ENCODE assay signal across 25 mouse cellular contexts in the genomic region with DNA sequence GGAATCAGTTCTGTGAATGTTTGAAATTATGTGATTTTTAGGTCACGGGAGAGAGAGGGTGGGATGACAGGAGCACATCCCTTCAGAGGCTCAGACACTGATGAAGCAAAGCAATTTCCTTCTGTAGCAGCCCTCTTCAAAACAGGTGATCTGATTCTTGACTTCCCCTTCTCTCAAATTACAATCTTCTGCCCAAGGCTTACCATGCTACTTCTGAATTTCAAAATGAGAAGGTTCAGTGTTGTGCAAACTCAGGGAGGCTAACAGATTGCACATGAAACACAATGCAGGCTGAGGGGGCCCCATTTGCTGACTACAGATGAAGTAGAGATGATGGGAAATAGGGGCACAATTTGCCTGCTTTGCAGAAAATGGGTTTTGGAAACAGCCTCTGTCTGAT.
DNase-seq lines count a peak whose midpoint lies in the region; ATAC-seq lines count a peak whose summit lies in the region.
"Had no signal": no experiment of that assay in that cellular context is flagged by ENCODE, and none has a peak within 500 bp of the region (broad histone marks: within the 10 kb centered on the region; RNA-seq: fewer than 3 reads in every experiment).

No protein-coding gene starts in this region.

- no peaks in the 10 kb centered on the region for H3K9me3 ChIP-seq in heart, embryonic 11.5 days (replicated peaks; ENCODE audit: control insufficient read depth, low read length)
- no peaks in the 10 kb centered on the region for H3K9me3 ChIP-seq in kidney, embryonic 15.5 days (replicated peaks)
- no peaks in the 10 kb centered on the region for H3K9me3 ChIP-seq in embryonic facial prominence, embryonic 11.5 days (replicated peaks; ENCODE audit: control insufficient read depth, low read length)
- H3K9me3 ChIP-seq: embryonic facial prominence, embryonic 12.5 days; forebrain, embryonic 13.5 days; forebrain, embryonic 15.5 days had no signal

- no peak overlapping the region for H3K9ac ChIP-seq in heart, embryonic 11.5 days (ENCODE audit: low read depth, low read length)
- H3K9ac ChIP-seq in kidney, embryonic 15.5 days: no peak overlapping the region
- no peak overlapping the region for H3K9ac ChIP-seq in embryonic facial prominence, embryonic 11.5 days (replicated peaks; ENCODE audit: low read length)
- H3K9ac ChIP-seq: embryonic facial prominence, embryonic 12.5 days; forebrain, embryonic 13.5 days; forebrain, embryonic 15.5 days had no signal

- no peak overlapping the region for H3K4me2 ChIP-seq in heart, embryonic 11.5 days
- H3K4me2 ChIP-seq in kidney, embryonic 15.5 days: no peak overlapping the region
- H3K4me2 ChIP-seq in embryonic facial prominence, embryonic 11.5 days (ENCODE audit: low read depth, low read length): no peak overlapping the region
- H3K4me2 ChIP-seq: embryonic facial prominence, embryonic 12.5 days; forebrain, embryonic 13.5 days; forebrain, embryonic 15.5 days had no signal

- H3K4me1 ChIP-seq in heart, embryonic 11.5 days (ENCODE audit: control insufficient read depth, insufficient read depth, low read length): peaks cover 15% of the 10 kb centered on the region
- peaks cover 13% of the 10 kb centered on the region for H3K4me1 ChIP-seq in kidney, embryonic 15.5 days
- no peaks in the 10 kb centered on the region; the same call in 1 of the 2 replicates for H3K4me1 ChIP-seq in embryonic facial prominence, embryonic 11.5 days (ENCODE audit: control insufficient read depth, insufficient read depth, low read length)

- no peak overlapping the region for H3K4me3 ChIP-seq in heart, embryonic 11.5 days (ENCODE audit: low read depth, low read length)
- no peak overlapping the region for H3K4me3 ChIP-seq in kidney, embryonic 15.5 days (replicated peaks)
- no peak overlapping the region for H3K4me3 ChIP-seq in embryonic facial prominence, embryonic 11.5 days (ENCODE audit: low read depth, low read length)
- H3K4me3 ChIP-seq: embryonic facial prominence, embryonic 12.5 days; forebrain, embryonic 13.5 days; forebrain, embryonic 15.5 days had no signal

- no peak overlapping the region for H3K27ac ChIP-seq in heart, embryonic 11.5 days (ENCODE audit: low read depth, low read length)
- H3K27ac ChIP-seq in kidney, embryonic 15.5 days: 0 out of 2 replicates have a peak overlapping the region, but pooled peaks have one; percentile 13
- H3K27ac ChIP-seq in embryonic facial prominence, embryonic 11.5 days (replicated peaks; ENCODE audit: low read depth, low read length): no peak overlapping the region
- H3K27ac ChIP-seq: embryonic facial prominence, embryonic 12.5 days; forebrain, embryonic 13.5 days; forebrain, embryonic 15.5 days had no signal

- H3K27me3 ChIP-seq in heart, embryonic 11.5 days (ENCODE audit: control insufficient read depth, insufficient read depth, low read length): no peaks in the 10 kb centered on the region
- H3K27me3 ChIP-seq in kidney, embryonic 15.5 days: no peaks in the 10 kb centered on the region
- no peaks in the 10 kb centered on the region; the same call in 1 of the 2 replicates for H3K27me3 ChIP-seq in embryonic facial prominence, embryonic 11.5 days (ENCODE audit: control insufficient read depth, insufficient read depth, low read length)
- H3K27me3 ChIP-seq: CH12.LX; embryonic facial prominence, embryonic 12.5 days; forebrain, embryonic 13.5 days; forebrain, embryonic 15.5 days; Patski had no signal

- 47% methylated on average over 1 of the region's 1 CpGs for WGBS in heart, embryonic 11.5 days (ENCODE audit: insufficient replicate concordance)
- 32% methylated on average over 1 of the region's 1 CpGs for WGBS in kidney, embryonic 15.5 days
- WGBS in embryonic facial prominence, embryonic 11.5 days: 32% methylated on average over 1 of the region's 1 CpGs

- no peaks in the 10 kb centered on the region for H3K36me3 ChIP-seq in heart, embryonic 11.5 days (ENCODE audit: control insufficient read depth, insufficient read depth, low read length)
- H3K36me3 ChIP-seq in kidney, embryonic 15.5 days: no peaks in the 10 kb centered on the region
- no peaks in the 10 kb centered on the region for H3K36me3 ChIP-seq in embryonic facial prominence, embryonic 11.5 days (replicated peaks; ENCODE audit: control insufficient read depth, insufficient read depth, low read depth, low read length)
- H3K36me3 ChIP-seq: embryonic facial prominence, embryonic 12.5 days; forebrain, embryonic 15.5 days; G1E had no signal

- ATAC-seq in heart, embryonic 11.5 days (replicated peaks; ENCODE audit: insufficient number of reproducible peaks, low FRiP score, low TSS enrichment): no peak
- no peak for ATAC-seq in kidney, embryonic 15.5 days (replicated peaks; ENCODE audit: low FRiP score)
- ATAC-seq in embryonic facial prominence, embryonic 11.5 days (replicated peaks; ENCODE audit: insufficient number of reproducible peaks, low FRiP score, low TSS enrichment, low read depth): no peak
- ATAC-seq in megakaryocyte progenitor cell, adult 5-6 weeks (replicated peaks; ENCODE audit: poor library complexity): peak; percentile 74
- no peak for ATAC-seq in megakaryocyte-erythroid progenitor cell, adult 5-6 weeks (replicated peaks; ENCODE audit: low FRiP score, low TSS enrichment, poor library complexity, severe bottlenecking)
- ATAC-seq: activated CD4-positive, CD25-positive, alpha-beta regulatory T cell, adult 4 months; CD4-positive, CD25-positive, alpha-beta regulatory T cell, adult 4 months; forebrain, embryonic 13.5 days; forebrain, embryonic 15.5 days; Patski had no signal

- peak; percentile 59 for DNase-seq in heart, adult 11 months
- DNase-seq in kidney, postnatal 25 days: no peak
- DNase-seq in embryonic facial prominence, embryonic 11.5 days (ENCODE audit: low spot score): peak; percentile 35
- no peak for DNase-seq in lung, adult 18-20 months
- DNase-seq: adrenal gland, adult 8-10 months; adrenal gland, postnatal 14 days; adrenal gland, postnatal 36 days; B cell, adult 2 months; cerebellum, adult 11-12 months; cerebellum, adult 2 months; cerebellum, adult 9-11 months; cerebellum, postnatal 14 days; cerebellum, postnatal 36 days had no signal

Comparison
In these comparisons a context has a peak if more than half of its experiments do, and no peak if none do; other contexts are left out.
1. DNase-seq: peak in heart, adult 11 months (single experiment) and embryonic facial prominence, embryonic 11.5 days (single experiment); none in kidney, postnatal 25 days (0 of 2) and lung, adult 18-20 months (0 of 2).